Mouse (Mus musculus): Measurements from ENCODE around the gene Olfr1453. TPM values are rescaled to one million over a fixed set of nuclear protein-coding genes. Genes with fewer than 3 reads are reported as not detected.
"Not testable (repeated sequence)": the region's sequence is repeated elsewhere in the genome, so short reads cannot be mapped to it uniquely, and the experiment has no call there.

The Olfr1453 gene
- not detected for total RNA-seq (2021)
- long read RNA-seq, experiment 1: 0 reads
- long read RNA-seq, experiment 2: 0 reads

DNA sequence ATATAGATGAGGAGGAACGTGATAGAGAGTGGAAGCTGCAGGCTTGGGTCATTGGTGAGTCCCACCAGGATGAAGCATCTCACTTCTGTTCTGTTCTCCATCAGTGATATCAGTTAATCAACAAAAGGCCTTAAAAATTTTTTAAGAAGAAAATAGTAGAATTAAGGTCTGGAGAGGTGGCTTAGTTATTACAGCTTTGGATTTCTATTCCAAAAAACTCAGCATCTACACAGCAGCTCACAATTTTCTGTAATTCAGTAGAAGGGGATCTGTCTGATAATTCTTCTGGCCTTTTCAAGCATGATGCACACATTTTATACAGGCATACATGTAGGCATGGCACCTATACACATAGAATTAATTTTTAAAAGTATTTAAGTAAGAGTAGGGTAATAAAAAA is at the start of gene Olfr1453:
Olfr1453 (minus strand) TSS at position 101 of the 400 bp plus-strand sequence.
- no peak for DNase-seq

DNA sequence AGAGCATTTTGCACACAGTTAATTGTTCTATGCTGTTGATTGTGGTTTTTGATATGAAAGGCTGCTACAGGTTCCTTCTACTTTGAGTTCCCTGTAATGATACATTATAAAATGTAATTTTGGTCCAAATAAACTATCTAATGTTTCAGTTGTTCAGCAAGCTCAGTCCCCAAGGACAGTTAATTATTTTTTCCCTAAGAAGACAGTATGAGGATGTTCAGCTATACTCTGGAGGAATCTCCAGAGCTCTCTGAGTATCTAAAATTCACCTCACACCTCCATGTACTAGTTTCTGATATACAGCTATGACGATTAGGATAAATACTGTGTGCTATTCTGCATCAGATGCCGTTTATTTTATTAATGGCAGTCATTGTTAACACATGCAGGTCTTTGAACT is 32.2 kb upstream of the Olfr1453 start, which contains the start of gene Olfr1454:
Olfr1454 (plus strand) TSS at position 301 of the 400 bp plus-strand sequence.
- DNase-seq: no peak

DNA sequence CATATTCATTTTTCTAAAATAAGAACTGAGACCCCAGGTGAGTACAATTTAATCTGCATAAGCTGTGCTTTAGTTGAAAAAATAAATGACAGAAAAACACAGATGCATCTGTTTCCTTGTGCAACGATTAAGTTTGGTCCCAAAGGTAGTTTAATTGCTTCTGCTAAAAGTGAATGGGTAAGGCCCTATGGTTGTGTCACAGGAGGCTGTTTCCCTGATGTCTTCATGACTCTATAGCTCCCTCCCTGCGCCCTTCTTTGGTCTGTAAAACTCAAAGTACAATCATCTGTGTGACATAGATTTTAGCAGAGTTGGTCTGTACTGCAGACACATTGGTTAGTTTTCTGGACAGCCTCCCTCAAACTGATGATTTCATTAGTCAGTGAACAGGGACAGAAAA is 33.4 kb downstream of the Olfr1453 start, which contains the start of gene Olfr1451:
Olfr1451 (plus strand) TSS at position 301 of the 400 bp plus-strand sequence.
- DNase-seq: no peak

DNA sequence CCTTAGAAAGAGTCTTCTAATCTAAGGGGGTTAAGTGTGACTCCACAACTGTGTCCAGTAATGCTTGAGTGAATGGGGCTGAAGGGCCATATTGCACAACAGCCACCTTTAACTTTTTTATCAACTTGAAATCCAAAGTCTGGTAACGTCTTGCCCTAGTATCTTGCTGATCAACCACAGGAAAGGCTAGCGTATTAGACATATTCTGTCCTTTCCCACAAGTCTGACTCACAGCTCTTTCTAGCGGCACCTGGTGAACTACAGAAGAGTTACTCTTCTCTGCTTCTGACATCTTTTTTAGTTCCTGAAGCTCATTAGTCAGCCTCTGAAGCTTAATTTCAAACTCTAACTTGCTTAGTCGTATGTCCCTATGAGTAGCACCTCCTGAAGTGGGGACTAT is 35.8 kb downstream of the Olfr1453 start:
- DNase-seq: not testable (repeated sequence)

Other genes starting within 250 kb of the Olfr1453 start
- gene Zfp91, start 232.2 kb downstream of the Olfr1453 start, total RNA-seq (2021): 10 to 100 TPM; 80.6 to 86.3 TPM
- gene Lpxn, start 232.1 kb downstream of the Olfr1453 start, total RNA-seq (2021): 1 to 10 TPM; 2.0 to 2.1 TPM
- gene Gm5244, start 181.6 kb downstream of the Olfr1453 start, total RNA-seq (2021): not detected
- not detected for gene Olfr1444, start 171.0 kb downstream of the Olfr1453 start, total RNA-seq (2021)
- not detected for gene Olfr1445, start 144.5 kb downstream of the Olfr1453 start, total RNA-seq (2021)
- not detected for gene Olfr1446, start 134.8 kb downstream of the Olfr1453 start, total RNA-seq (2021)
- gene Olfr1447, start 124.6 kb downstream of the Olfr1453 start, total RNA-seq (2021): not detected
- not detected for gene Olfr1448, start 103.9 kb downstream of the Olfr1453 start, total RNA-seq (2021)
- not detected for gene Olfr1449, start 97.5 kb downstream of the Olfr1453 start, total RNA-seq (2021)
- not detected for gene Olfr1450, start 78.1 kb downstream of the Olfr1453 start, total RNA-seq (2021)
- gene Olfr1451, start 33.3 kb downstream of the Olfr1453 start, total RNA-seq (2021): not detected
- gene Olfr1454, start 32.3 kb upstream of the Olfr1453 start, total RNA-seq (2021): not detected
- not detected for gene Olfr1457, start 69.6 kb upstream of the Olfr1453 start, total RNA-seq (2021)
- not detected for gene Olfr1458, start 78.4 kb upstream of the Olfr1453 start, total RNA-seq (2021)
- under 1 TPM in 1 of 2 experiments, not detected in 1; 0.06 TPM for gene Olfr1459, start 121.2 kb upstream of the Olfr1453 start, total RNA-seq (2021)
- gene Olfr1461, start 134.7 kb upstream of the Olfr1453 start, total RNA-seq (2021): not detected
- not detected for gene Olfr1462, start 157.4 kb upstream of the Olfr1453 start, total RNA-seq (2021)
- gene Olfr1463, start 203.0 kb upstream of the Olfr1453 start, total RNA-seq (2021): not detected